Mouse (Mus musculus) kidney, embryonic 16.5 days (tissue): ENCODE data around the gene Fam71e2. TPM values are rescaled to one million over a fixed set of nuclear protein-coding genes. Genes with fewer than 3 reads are reported as not detected.
"Not testable (repeated sequence)": the region's sequence is repeated elsewhere in the genome, so short reads cannot be mapped to it uniquely, and the experiment has no call there.

Experiments used
- ATAC-seq: fragments of 200-750 bp; cut with Nextera tagmentation; 2 replicates; pipeline ENCODE4 v1.8.0; 2017; ENCODE audit warnings: moderate TSS enrichment; ENCODE audit not compliant: low FRiP score, low TSS enrichment
- H3K27ac ChIP-seq: fragments of 300-500 bp; sonication (generic); 2 replicates; pipeline ENCODE4 v1.5.1; 2014; ENCODE audit warnings: low read length
- H3K27me3 ChIP-seq: fragments of 300-500 bp; sonication (generic); 2 replicates; pipeline ENCODE4 v1.6.1; 2014; ENCODE audit warnings: low read length, control low read depth, mixed read lengths; ENCODE audit not compliant: insufficient read depth
- H3K36me3 ChIP-seq: fragments of 300-500 bp; sonication (generic); 2 replicates; pipeline ENCODE4 v1.6.1; 2014; ENCODE audit warnings: low read length, control low read depth, mixed read lengths; ENCODE audit not compliant: insufficient read depth
- H3K4me1 ChIP-seq: fragments of 300-500 bp; sonication (generic); 2 replicates; pipeline ENCODE4 v1.6.1; 2014; ENCODE audit warnings: low read length, control low read depth, mixed read lengths; ENCODE audit not compliant: insufficient read depth
- H3K4me2 ChIP-seq: fragments of 300-500 bp; sonication (generic); replicated peaks from 2 replicates; pipeline ENCODE4 v1.6.1; 2014; ENCODE audit warnings: low read depth, low read length
- H3K4me3 ChIP-seq: fragments of 300-500 bp; sonication (generic); 2 replicates; pipeline ENCODE4 v1.5.1; 2014; ENCODE audit warnings: mild to moderate bottlenecking, low read length
- H3K9ac ChIP-seq: fragments of 300-500 bp; sonication (generic); replicated peaks from 2 replicates; pipeline ENCODE4 v1.6.1; 2014; ENCODE audit warnings: low read length
- H3K9me3 ChIP-seq: fragments of 300-500 bp; sonication (generic); 2 replicates; pipeline ENCODE4 v1.6.1; 2016; ENCODE audit warnings: low read length, control low read depth
- WGBS: fragments of 180-500 bp; shearing (Covaris S2); extraction: QIAGEN DNeasy Blood & Tissue Kit; methylation state at CpG from one replicate; pipeline ENCODE4 v1.1.7; 2014; 5-methylcytosine and 5-hydroxymethylcytosine counted together
- polyA plus RNA-seq: library from polyadenylated mRNA; unstranded; fragments of >200 nt; fragmentation: Nextera tagmentation; extraction: Ambion mirVana; gene quantifications from 2 replicates; pipeline ENCODE4 v1.2.1, GENCODE M21; 2015

Fam71e2 gene
- not detected in 2 replicates for polyA plus RNA-seq

DNA sequence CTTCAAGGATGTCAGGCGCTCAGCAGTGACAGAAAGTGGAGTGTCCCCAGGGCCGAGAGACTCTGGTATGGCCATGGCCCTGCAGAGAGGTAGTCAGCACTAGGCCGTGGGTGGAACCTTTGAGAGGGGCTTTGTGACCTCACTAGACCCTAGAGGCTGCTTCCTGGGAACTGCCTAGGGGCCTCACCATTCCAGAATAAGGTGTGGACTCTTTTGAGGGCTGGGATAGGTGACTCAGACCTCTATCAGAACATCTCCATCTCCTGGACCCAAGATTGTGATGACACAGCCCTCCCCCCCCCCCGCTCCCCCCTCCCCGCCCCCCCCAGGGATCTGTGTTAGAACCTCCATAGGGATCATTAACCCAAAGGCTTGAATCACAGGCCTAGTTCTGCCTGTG lies at the start of gene Fam71e2:
Fam71e2 (minus strand) TSS at position 101 of the 400 bp plus-strand sequence.
- Histone ChIP-seq H3K9me3 (no peaks in the 10 kb centered on the region), H3K4me1 (no peaks in the 10 kb centered on the region), H3K4me3 (no peak within 1 kb of the TSS), H3K36me3 (no peaks in the 10 kb centered on the region), H3K27ac (no peak within 1 kb of the TSS), H3K27me3 (peaks cover 12% of the 10 kb centered on the region), H3K4me2 (no peak within 1 kb of the TSS), H3K9ac (no peak within 1 kb of the TSS)
- WGBS: 68% methylated on average over 3 of the region's 5 CpGs
- ATAC-seq: no peak

DNA sequence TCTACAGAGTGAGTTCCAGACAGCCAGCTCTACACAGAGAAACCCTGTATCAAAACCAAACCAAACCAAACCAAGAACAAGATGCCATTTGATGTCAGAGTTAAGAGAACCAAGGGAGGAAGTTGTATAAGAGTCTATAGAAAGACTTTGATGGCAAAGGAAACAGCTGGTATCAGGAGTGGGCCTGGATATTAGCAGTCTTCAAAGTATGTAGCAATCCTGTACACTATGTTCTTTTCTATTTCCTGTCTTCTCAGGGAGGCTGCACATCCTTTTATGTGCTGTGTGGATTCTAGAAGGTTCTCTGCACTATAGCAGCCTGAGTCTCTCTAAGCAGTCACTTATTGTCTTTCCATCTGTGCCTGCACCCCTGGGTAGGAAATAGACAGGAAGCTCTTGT lies 45.5 kb upstream of the Fam71e2 start:
- H3K36me3 ChIP-seq: no peaks in the 10 kb centered on the region
- H3K27me3 ChIP-seq: no peaks in the 10 kb centered on the region
- H3K27ac ChIP-seq: no peak overlapping the region
- H3K4me3 ChIP-seq: no peak overlapping the region
- H3K4me1 ChIP-seq: peaks cover 5% of the 10 kb centered on the region; the same call in 1 of the 2 replicates
- H3K4me2 ChIP-seq: no peak overlapping the region
- no peaks in the 10 kb centered on the region for H3K9me3 ChIP-seq
- ATAC-seq: no peak
- no peak overlapping the region for H3K9ac ChIP-seq

DNA sequence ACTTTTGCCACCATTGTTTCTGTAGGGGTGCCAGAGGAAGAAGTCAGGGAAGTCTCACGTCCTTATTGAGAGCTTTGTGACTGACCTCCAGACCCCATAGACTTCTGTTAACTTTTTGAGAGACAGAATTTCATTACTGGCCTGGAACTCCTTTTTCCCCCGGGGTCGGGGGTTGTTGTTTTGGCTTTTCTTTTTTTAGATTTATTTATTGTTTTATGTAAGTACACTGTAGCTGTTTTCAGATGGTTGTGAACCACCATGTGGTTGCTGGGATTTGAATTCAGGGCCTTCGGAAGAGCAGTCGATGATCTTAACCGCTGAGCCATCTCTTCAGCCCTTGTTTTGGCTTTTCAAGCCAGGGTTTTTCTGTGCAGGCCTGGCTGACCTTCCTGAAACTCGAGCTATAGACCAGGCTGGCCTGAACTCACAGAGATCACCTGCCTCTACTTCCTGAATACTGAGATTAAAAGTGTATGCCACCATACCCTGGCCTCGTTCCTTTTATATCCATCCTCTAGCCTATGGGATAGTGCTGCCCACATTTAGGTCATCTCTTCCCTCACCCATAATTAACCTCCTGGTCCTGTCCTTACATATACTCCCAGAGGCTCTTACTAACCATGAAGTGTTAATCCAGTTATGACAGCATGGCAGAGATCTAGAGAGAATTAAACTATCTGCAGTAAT lies 42.1 kb upstream of the Fam71e2 start:
- H3K4me1 ChIP-seq: peaks cover 28% of the 10 kb centered on the region
- H3K36me3 ChIP-seq: peaks cover 21% of the 10 kb centered on the region
- peak overlapping the region; percentile 77 for H3K4me2 ChIP-seq
- 22% methylated on average over 8 of the region's 8 CpGs for WGBS
- H3K27ac ChIP-seq: peak overlapping the region; percentile 95
- H3K27me3 ChIP-seq: no peaks in the 10 kb centered on the region
- H3K4me3 ChIP-seq: peak overlapping the region; percentile 100
- no peak for ATAC-seq
- no peaks in the 10 kb centered on the region for H3K9me3 ChIP-seq
- peak overlapping the region; percentile 81 for H3K9ac ChIP-seq

DNA sequence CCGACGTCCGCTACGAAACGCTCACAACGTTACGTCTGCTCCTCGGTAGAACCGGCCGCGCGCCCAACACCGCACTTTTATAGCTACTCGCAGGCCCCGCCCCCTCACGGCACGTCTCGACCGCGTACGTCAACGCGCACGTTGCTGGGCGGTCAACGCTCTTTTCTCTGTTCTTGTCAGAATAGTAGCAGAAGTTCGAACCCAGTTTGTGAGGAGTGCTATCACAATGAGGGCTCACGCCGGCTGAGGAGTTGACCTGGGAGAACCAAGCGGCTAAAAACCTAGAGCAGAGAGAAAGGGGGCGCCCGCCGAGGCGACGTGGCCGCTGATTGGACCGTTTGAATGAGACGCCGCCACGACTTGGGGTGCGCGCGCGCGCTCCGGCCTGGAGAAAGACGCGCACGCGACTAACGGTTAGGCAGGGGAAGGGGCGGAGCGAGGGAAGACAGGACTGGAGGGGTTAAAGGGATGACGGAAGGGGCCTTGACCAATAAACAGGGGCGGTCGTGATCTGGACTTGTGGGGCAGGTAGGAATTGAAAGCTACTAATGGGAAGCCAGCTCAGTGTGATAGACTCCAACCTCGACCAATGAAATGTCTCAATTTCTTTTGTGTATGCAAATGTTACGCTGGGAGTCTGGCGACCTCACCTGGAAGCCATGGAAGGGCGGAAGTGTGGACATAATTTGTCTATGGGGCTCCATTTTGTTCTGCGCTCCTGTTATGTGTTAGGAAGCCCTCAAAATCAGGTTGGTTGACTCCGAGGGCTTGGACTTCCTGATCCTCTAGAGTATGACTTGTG lies 41.4 kb upstream of the Fam71e2 start, which contains the start of gene Ube2s:
Ube2s (minus strand) TSS at position 288 of the 802 bp plus-strand sequence.
- peak within 1 kb of the TSS; percentile 95 for H3K27ac ChIP-seq
- H3K9me3 ChIP-seq: no peaks in the 10 kb centered on the region
- H3K4me2 ChIP-seq: peak within 1 kb of the TSS; percentile 81
- peaks cover 25% of the 10 kb centered on the region for H3K36me3 ChIP-seq
- H3K4me1 ChIP-seq: peaks cover 28% of the 10 kb centered on the region
- H3K27me3 ChIP-seq: no peaks in the 10 kb centered on the region
- peak within 1 kb of the TSS; percentile 100 for H3K4me3 ChIP-seq
- under 1% methylated on average over 62 of the region's 62 CpGs for WGBS
- peak; percentile 99 for ATAC-seq
- H3K9ac ChIP-seq: peak within 1 kb of the TSS; percentile 99

DNA sequence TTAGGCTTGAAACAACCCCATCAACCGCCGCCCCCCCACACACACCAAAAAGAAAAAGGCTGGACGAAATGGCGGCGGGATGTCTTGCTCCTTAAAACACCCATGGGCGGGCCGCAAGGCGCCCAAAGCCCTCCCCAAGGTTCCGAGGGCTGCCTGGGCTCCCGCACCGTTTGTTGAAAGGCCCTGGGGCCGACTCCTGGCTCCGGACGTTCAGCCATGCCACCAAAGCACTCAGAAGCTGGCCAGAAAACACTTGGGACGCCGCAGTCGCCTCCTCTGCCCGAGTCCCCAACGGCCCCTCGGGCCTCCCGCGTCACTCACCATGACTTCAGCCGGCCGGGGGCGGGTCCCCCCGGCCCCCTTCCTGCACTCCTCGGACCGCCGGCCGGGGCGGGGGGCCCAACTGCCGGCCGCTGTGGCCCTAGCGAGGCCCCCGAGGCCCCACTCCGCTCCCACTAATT lies 40.8 kb upstream of the Fam71e2 start:
- peaks cover 28% of the 10 kb centered on the region for H3K4me1 ChIP-seq
- no peaks in the 10 kb centered on the region for H3K9me3 ChIP-seq
- no peaks in the 10 kb centered on the region for H3K27me3 ChIP-seq
- ATAC-seq: no peak
- H3K27ac ChIP-seq: peak overlapping the region; percentile 95
- peak overlapping the region; percentile 81 for H3K4me2 ChIP-seq
- H3K9ac ChIP-seq: peak overlapping the region; percentile 99
- H3K4me3 ChIP-seq: peak overlapping the region; percentile 100
- WGBS: 0% methylated on average over 26 of the region's 36 CpGs
- H3K36me3 ChIP-seq: peaks cover 31% of the 10 kb centered on the region

DNA sequence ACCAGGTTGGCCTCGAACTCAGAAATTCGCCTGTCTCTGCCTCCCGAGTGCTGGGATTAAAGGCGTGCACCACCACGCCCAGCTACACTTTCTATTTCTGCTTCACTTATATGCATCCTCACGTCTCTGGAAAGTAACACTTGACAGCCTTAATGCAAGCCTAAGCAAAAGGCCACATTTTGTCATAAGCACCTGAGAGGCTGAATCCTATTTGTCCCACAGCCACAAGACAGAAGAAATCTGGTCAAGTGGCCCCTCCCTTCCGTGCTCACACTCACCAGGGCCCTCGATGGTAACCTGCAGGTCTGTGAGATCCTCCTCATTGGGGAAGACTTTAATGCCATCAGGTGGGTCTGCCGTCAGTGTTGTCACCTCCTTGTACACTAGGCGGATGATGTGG lies 40.0 kb upstream of the Fam71e2 start:
- Histone ChIP-seq H3K4me2 (peak overlapping the region; percentile 81), H3K9ac (peak overlapping the region; percentile 99), H3K4me1 (peaks cover 28% of the 10 kb centered on the region), H3K36me3 (peaks cover 38% of the 10 kb centered on the region), H3K4me3 (peak overlapping the region; percentile 100)
- H3K27ac ChIP-seq, H3K9me3 ChIP-seq, H3K27me3 ChIP-seq, ATAC-seq: not testable (repeated sequence)
- WGBS: 34% methylated on average over 10 of the region's 10 CpGs

DNA sequence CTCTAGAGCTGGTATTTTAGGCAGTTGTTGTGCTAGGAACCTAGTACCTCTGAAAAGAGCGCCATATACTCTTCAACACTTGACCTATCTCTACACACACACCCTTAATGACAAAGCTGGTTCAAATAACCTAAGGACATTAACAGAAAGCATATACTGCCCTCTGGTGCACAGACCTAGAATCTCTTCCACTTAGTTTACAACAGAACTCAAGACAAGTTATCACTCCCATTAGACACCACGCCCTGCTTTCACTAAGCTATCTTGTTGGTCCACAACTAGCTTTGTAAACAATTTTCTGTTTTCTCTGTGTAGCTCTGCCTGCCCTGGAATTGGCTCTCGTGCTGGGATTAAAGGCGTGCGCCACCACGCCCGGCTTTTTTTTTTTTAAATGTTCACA lies 35.6 kb upstream of the Fam71e2 start:
- Histone ChIP-seq H3K4me3 (no peak overlapping the region), H3K4me1 (peaks cover 26% of the 10 kb centered on the region), H3K4me2 (no peak overlapping the region), H3K27ac (no peak overlapping the region), H3K9me3 (no peaks in the 10 kb centered on the region), H3K9ac (no peak overlapping the region), H3K36me3 (peaks cover 51% of the 10 kb centered on the region), H3K27me3 (no peaks in the 10 kb centered on the region)
- 89% methylated on average over 7 of the region's 7 CpGs for WGBS
- ATAC-seq: no peak

DNA sequence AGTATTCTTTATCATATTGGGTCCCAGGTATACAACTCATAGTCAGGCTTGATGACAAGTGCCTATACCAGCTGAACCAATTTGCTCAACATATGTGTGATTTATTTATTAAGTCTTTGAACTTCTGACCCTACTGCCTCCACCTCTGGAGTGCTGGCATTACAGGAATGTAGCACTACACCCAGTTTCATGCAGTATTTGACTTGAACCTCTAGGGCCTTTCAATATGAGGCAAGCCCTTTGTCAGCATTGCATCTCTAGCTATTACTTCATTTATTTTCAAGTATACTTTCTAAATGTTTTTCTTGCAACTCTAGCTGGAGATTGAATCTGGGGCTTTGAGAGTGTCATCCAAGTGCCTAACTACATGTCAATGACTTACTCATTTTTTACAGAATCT lies 31.1 kb upstream of the Fam71e2 start:
- Histone ChIP-seq H3K27ac (no peak overlapping the region), H3K9me3 (no peaks in the 10 kb centered on the region), H3K4me3 (no peak overlapping the region), H3K27me3 (no peaks in the 10 kb centered on the region), H3K36me3 (peaks cover 29% of the 10 kb centered on the region), H3K4me1 (0 out of 2 replicates have a peak, but pooled peaks cover 3% of the 10 kb centered on the region), H3K9ac (no peak overlapping the region), H3K4me2 (no peak overlapping the region)
- no peak for ATAC-seq

DNA sequence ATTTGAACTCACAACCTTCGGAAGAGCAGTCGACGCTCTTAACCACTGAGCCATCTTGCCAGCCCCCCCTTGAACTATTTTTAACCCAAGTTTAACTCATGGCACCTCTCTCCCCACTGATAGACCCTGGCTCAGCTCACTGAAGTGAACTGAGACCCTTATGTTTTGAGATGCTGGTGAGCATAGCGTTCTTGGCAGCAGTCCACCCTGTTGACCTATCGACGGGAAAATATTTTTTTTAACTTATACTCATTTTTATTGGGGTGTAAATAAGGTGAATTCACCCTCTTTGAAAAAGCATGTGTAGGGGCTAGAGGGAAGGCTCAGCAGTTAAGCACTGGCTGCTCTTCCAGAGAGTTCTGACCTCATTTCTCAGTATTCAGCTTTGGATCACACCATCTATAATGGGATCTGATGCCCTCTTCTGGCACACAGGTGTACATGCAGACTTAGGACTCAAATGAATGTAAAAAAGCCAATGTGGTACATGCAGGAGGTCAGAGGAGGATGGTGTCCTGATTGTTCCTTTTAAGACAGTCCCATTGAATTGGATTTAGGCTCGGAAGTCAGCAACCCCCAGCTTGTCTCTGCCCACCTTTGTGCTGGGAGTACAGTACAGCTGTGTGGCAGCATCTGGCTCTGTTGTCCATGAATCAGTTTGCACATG lies 24.8 kb upstream of the Fam71e2 start:
- 68% methylated on average over 7 of the region's 7 CpGs for WGBS

More for the DNA sequence above, 24.8 kb upstream of the Fam71e2 start:
- Histone ChIP-seq H3K27ac (no peak overlapping the region), H3K36me3 (peaks cover 37% of the 10 kb centered on the region), H3K4me1 (peaks cover 14% of the 10 kb centered on the region), H3K4me2 (no peak overlapping the region), H3K9ac (no peak overlapping the region), H3K4me3 (0 out of 2 replicates have a peak overlapping the region, but pooled peaks have one; percentile 3), H3K27me3 (no peaks in the 10 kb centered on the region), H3K9me3 (no peaks in the 10 kb centered on the region)
- ATAC-seq: no peak
